Mouse (Mus musculus): Measurements from ENCODE around the gene Naga. TPM values are rescaled to one million over a fixed set of nuclear protein-coding genes. Genes with fewer than 3 reads are reported as not detected.

Gene Naga
- total RNA-seq, 2 experiments from 2014 or later = 56.3 to 74.2 TPM

Other genes with a start within 250 kb of the Naga start
- gene Ccdc134, start 211.0 kb downstream of the Naga start, total RNA-seq (2015; ENCODE audit: low replicate concordance) = 0.63 TPM in 1 of 2 replicates, not detected in the other
- gene Ccdc134, start 211.0 kb downstream of the Naga start, total RNA-seq (2017; ENCODE audit: low replicate concordance) = 4.1 and 5.0 TPM in 2 replicates
- 9.0 and 12.5 TPM in 2 replicates for gene Srebf2, start 191.7 kb downstream of the Naga start, total RNA-seq (2015; ENCODE audit: low replicate concordance)
- 11.2 and 15.5 TPM in 2 replicates for gene Srebf2, start 191.7 kb downstream of the Naga start, total RNA-seq (2017; ENCODE audit: low replicate concordance)
- gene Shisa8, start 126.1 kb downstream of the Naga start, total RNA-seq (2015; ENCODE audit: low replicate concordance) = not detected in 2 replicates
- not detected in 2 replicates for gene Shisa8, start 126.1 kb downstream of the Naga start, total RNA-seq (2017; ENCODE audit: low replicate concordance)
- gene Tnfrsf13c, start 114.6 kb downstream of the Naga start, total RNA-seq (2015; ENCODE audit: low replicate concordance) = 0.84 and 6.3 TPM in 2 replicates
- not detected in 2 replicates for gene Tnfrsf13c, start 114.6 kb downstream of the Naga start, total RNA-seq (2017; ENCODE audit: low replicate concordance)
- 10.7 and 11.0 TPM in 2 replicates for gene Cenpm, start 94.2 kb downstream of the Naga start, total RNA-seq (2015; ENCODE audit: low replicate concordance)
- gene Cenpm, start 94.2 kb downstream of the Naga start, total RNA-seq (2017; ENCODE audit: low replicate concordance) = 2.3 and 7.2 TPM in 2 replicates
- gene 1500009C09Rik, start 86.5 kb downstream of the Naga start, total RNA-seq (2015; ENCODE audit: low replicate concordance) = not detected in 2 replicates
- gene 1500009C09Rik, start 86.5 kb downstream of the Naga start, total RNA-seq (2017; ENCODE audit: low replicate concordance) = not detected in 2 replicates
- gene Sept3, start 64.0 kb downstream of the Naga start, total RNA-seq (2015; ENCODE audit: low replicate concordance) = 2.3 TPM in 1 of 2 replicates, not detected in the other
- 0.09 TPM in 1 of 2 replicates, not detected in the other for gene Sept3, start 64.0 kb downstream of the Naga start, total RNA-seq (2017; ENCODE audit: low replicate concordance)
- gene Wbp2nl, start 40.0 kb downstream of the Naga start, total RNA-seq (2015; ENCODE audit: low replicate concordance) = not detected in 2 replicates
- gene Wbp2nl, start 40.0 kb downstream of the Naga start, total RNA-seq (2017; ENCODE audit: low replicate concordance) = not detected in 2 replicates
- gene Pheta2, start within 50 bp of the Naga start, total RNA-seq (2015; ENCODE audit: low replicate concordance) = 22.7 and 44.9 TPM in 2 replicates
- gene Pheta2, start within 50 bp of the Naga start, total RNA-seq (2017; ENCODE audit: low replicate concordance) = 79.0 and 86.0 TPM in 2 replicates
- gene Smdt1, start within 50 bp of the Naga start, total RNA-seq (2015; ENCODE audit: low replicate concordance) = 91.5 and 150 TPM in 2 replicates
- gene Smdt1, start within 50 bp of the Naga start, total RNA-seq (2017; ENCODE audit: low replicate concordance) = 42.7 and 69.4 TPM in 2 replicates
- 34.2 and 88.6 TPM in 2 replicates for gene Ndufa6, start 15.4 kb upstream of the Naga start, total RNA-seq (2015; ENCODE audit: low replicate concordance)
- gene Ndufa6, start 15.4 kb upstream of the Naga start, total RNA-seq (2017; ENCODE audit: low replicate concordance) = 55.3 and 85.6 TPM in 2 replicates
- not detected in 2 replicates for gene Cyp2d22, start 41.3 kb upstream of the Naga start, total RNA-seq (2015; ENCODE audit: low replicate concordance)
- gene Cyp2d22, start 41.3 kb upstream of the Naga start, total RNA-seq (2017; ENCODE audit: low replicate concordance) = 0.26 TPM in 1 of 2 replicates, not detected in the other
- not detected in 2 replicates for gene Cyp2d11, start 55.1 kb upstream of the Naga start, total RNA-seq (2015; ENCODE audit: low replicate concordance)
- not detected in 2 replicates for gene Cyp2d11, start 55.1 kb upstream of the Naga start, total RNA-seq (2017; ENCODE audit: low replicate concordance)
- not detected in 2 replicates for gene Cyp2d10, start 68.3 kb upstream of the Naga start, total RNA-seq (2015; ENCODE audit: low replicate concordance)
- not detected in 2 replicates for gene Cyp2d10, start 68.3 kb upstream of the Naga start, total RNA-seq (2017; ENCODE audit: low replicate concordance)
- not detected in 2 replicates for gene Cyp2d9, start 94.5 kb upstream of the Naga start, total RNA-seq (2015; ENCODE audit: low replicate concordance)
- gene Cyp2d9, start 94.5 kb upstream of the Naga start, total RNA-seq (2017; ENCODE audit: low replicate concordance) = not detected in 2 replicates
- gene Cyp2d12, start 216.1 kb upstream of the Naga start, total RNA-seq (2015; ENCODE audit: low replicate concordance) = not detected in 2 replicates
- 0.56 TPM in 1 of 2 replicates, not detected in the other for gene Cyp2d12, start 216.1 kb upstream of the Naga start, total RNA-seq (2017; ENCODE audit: low replicate concordance)